Mouse (Mus musculus): ENCODE data around the gene Ccnk.

Gene Ccnk

GRCm38 (mm10) chr12:108179321-108180266 lies at the start of gene Ccnk:
Gene Ccnk, plus strand, starts transcription at chr12:108179579.
- peak; percentile 100 for DNase-seq (ENCODE audit: low spot score)

GRCm38 (mm10) chr12:108132450-108133070 lies 46.8 kb upstream of the Ccnk start:
- DNase-seq (ENCODE audit: low spot score) = no peak

- DNase-seq (ENCODE audit: low spot score) = no peak
Observed at GRCm38 (mm10) chr12:108133181-108133580, 46.2 kb upstream of the Ccnk start.

GRCm38 (mm10) chr12:108135610-108136208 lies 43.7 kb upstream of the Ccnk start:
- DNase-seq (ENCODE audit: low spot score) = no peak

- DNase-seq (ENCODE audit: low spot score) = no peak
Observed at GRCm38 (mm10) chr12:108143624-108144498, 35.5 kb upstream of the Ccnk start.

GRCm38 (mm10) chr12:108145198-108145597 lies 34.2 kb upstream of the Ccnk start:
- DNase-seq (ENCODE audit: low spot score) = no peak

GRCm38 (mm10) chr12:108149764-108150163 lies 29.6 kb upstream of the Ccnk start:
- DNase-seq (ENCODE audit: low spot score) = no peak

GRCm38 (mm10) chr12:108152743-108153142 lies 26.6 kb upstream of the Ccnk start:
- no peak for DNase-seq (ENCODE audit: low spot score)

GRCm38 (mm10) chr12:108159863-108160262 lies 19.5 kb upstream of the Ccnk start:
- DNase-seq (ENCODE audit: low spot score) = no peak

- no peak for DNase-seq (ENCODE audit: low spot score)
Observed at GRCm38 (mm10) chr12:108162036-108162435, 17.3 kb upstream of the Ccnk start.

- DNase-seq (ENCODE audit: low spot score) = no peak
Observed at GRCm38 (mm10) chr12:108163706-108164105, 15.7 kb upstream of the Ccnk start.

- no peak for DNase-seq (ENCODE audit: low spot score)
Observed at GRCm38 (mm10) chr12:108168909-108169308, 10.5 kb upstream of the Ccnk start.

- no peak for DNase-seq (ENCODE audit: low spot score)
Observed at GRCm38 (mm10) chr12:108170467-108170866, 8.9 kb upstream of the Ccnk start.

GRCm38 (mm10) chr12:108171336-108171735 lies 8.0 kb upstream of the Ccnk start:
- peak; percentile 30 for DNase-seq (ENCODE audit: low spot score)

- no peak for DNase-seq (ENCODE audit: low spot score)
Observed at GRCm38 (mm10) chr12:108172639-108173038, 6.7 kb upstream of the Ccnk start.

GRCm38 (mm10) chr12:108174606-108175505 lies 4.5 kb upstream of the Ccnk start:
- DNase-seq (ENCODE audit: low spot score) = no peak

- no peak for DNase-seq (ENCODE audit: low spot score)
Observed at GRCm38 (mm10) chr12:108176366-108176765, 3.0 kb upstream of the Ccnk start.

- peak; percentile 42 for DNase-seq (ENCODE audit: low spot score)
Observed at GRCm38 (mm10) chr12:108178331-108179245, 791 bp upstream of the Ccnk start.

GRCm38 (mm10) chr12:108179246-108179320 lies 296 bp upstream of the Ccnk start, which contains the start of gene Setd3:
Gene Setd3, minus strand, starts transcription at chr12:108179314.
- no peak for DNase-seq (ENCODE audit: low spot score)

GRCm38 (mm10) chr12:108181716-108182115 lies 2.3 kb downstream of the Ccnk start:
- no peak for DNase-seq (ENCODE audit: low spot score)

Data from lung, postnatal 25 days (tissue).